Mouse (Mus musculus) heart, postnatal 14 days (tissue): Measurements from ENCODE around the gene Spata4. TPM values are rescaled to one million over a fixed set of nuclear protein-coding genes. Genes with fewer than 3 reads are reported as not detected.
A peak's percentile ranks its signal among the peaks of the same experiment; 100 is the strongest.
"Not testable (repeated sequence)": the region's sequence is repeated elsewhere in the genome, so short reads cannot be mapped to it uniquely, and the experiment has no call there.

ENCODE experiments used
- DNase-seq, 2 experiments: peaks; one replicate each; pipeline ENCODE4 v3.0.0; 2021 to 2022
- intact Hi-C: fragments of 180-260 bp; cut with DNase I; formaldehyde crosslinking; loops from one replicate; pipeline ENCODE4 v1.15.1; 2025
- long read RNA-seq, 2 experiments: library from polyadenylated mRNA; stranded (forward); transcript quantifications; one replicate each; pipeline ENCODE4 v2.0.0; 2021
- total RNA-seq, 2 experiments: library from RNA; stranded (reverse); gene quantifications; 2 replicates each; pipeline ENCODE4 v1.2.3; 2021

Gene Spata4
- total RNA-seq = not detected
- long read RNA-seq, experiment 1 = 0 reads
- long read RNA-seq, experiment 2 = 0 reads

DNA sequence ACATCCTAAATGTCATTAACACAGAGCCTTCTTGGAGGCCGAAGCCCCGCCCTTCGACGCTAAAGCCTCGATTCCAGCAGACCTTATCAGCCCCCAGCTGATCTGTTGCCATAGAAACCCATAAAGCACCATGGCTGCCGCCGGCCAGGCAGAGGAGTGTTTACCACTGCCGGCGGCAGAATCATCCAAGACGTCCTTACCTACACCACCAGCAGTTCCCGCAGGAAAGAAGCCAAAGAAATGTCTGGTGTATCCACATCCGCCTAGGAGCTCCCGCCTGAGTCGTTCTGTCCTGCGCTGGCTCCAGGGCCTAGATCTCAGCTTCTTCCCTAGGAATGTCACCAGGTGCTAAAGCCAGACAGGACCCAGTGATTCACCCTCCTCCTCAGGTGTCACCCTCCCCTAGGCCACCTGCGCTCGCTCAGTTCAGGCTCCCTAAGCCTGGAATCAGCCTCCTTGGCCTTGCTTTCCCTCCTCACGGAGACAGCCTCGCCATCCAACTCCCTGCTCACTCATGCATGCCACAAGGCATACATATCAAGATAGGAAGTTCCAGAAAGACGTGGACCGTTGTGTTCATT lies at the start of gene Spata4:
TSS of gene Spata4 (plus strand) at position 111 of the 581 bp plus-strand sequence.
- intact Hi-C loops = no loop called here
- DNase-seq = peak; percentile 9 to 27

DNA sequence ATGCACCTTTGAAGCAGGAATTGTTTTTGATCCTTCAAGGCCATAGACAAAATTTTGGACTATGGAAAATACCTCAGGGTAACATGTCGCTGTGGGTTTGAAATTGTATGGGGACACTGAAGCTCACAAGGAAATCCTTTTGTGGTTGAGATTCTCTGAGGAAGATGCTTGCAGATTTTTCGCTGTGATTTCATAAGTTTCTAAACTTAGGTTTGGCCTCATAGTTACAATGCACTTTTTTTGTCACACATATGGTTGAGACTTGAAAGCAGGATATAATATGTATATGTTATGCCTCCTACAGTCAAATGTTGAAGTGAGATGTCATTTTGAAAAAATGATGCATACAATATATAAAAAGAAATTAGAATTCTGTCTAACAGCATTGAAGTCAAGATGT lies 45.7 kb upstream of the Spata4 start:
- DNase-seq = no peak
- intact Hi-C loops = no loop called here

DNA sequence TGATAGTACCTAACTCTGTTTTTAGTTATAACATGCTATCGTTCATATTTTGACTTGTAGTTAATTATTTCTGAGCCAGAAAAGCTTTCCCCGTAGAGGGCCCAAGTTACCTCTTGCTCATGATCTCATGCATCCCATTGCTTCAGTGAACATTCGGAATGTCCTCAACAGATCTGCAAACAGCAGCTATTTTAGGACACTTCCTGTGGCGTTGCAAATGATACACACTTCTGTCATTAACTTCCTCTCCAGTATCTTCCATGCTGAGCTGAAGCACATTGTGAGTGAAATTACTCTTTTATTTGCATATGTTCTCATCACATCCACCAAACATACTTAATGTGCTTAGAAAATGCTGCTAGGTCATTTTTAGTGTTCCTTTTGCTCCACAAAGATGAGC lies 38.4 kb upstream of the Spata4 start:
- intact Hi-C loops = no loop called here
- no peak for DNase-seq

DNA sequence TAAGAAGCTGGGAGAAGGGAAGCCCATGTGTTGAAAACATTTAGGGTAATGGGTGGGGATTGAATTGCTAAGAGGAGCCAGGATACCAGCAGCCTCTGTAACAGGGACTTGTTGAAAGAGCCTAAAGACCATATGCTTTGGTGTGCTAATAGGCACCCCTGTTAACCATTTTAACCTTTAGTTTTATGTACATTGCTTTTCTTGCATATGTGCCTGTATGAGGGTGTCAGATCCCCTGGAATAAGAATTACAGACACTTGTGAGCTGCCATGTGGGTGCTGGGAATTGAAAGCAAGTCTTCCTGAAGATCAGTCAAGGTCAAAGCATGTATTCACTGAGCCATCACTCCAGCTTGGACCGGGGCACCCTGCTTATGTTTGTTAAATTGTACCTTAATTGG lies 35.4 kb upstream of the Spata4 start:
- intact Hi-C loops = no loop called here

GRCm38 (mm10) chr8:54565603-54566260 lies 34.8 kb upstream of the Spata4 start:
- no peak for DNase-seq
- intact Hi-C loops = no loop called here

More for the DNA sequence above, 35.4 kb upstream of the Spata4 start:
- no peak for DNase-seq

GRCm38 (mm10) chr8:54567168-54567567 lies 33.4 kb upstream of the Spata4 start:
- DNase-seq = no peak
- intact Hi-C loops = no loop called here

GRCm38 (mm10) chr8:54570618-54571609 lies 29.7 kb upstream of the Spata4 start:
- intact Hi-C loops = loop anchor here (5.0 kb wide), 1 partner anchor 36 kb away; no protein-coding TSS in a partner anchor
- peak in 1 of 2 experiments; percentile 34 for DNase-seq

GRCm38 (mm10) chr8:54581436-54581835 lies 19.1 kb upstream of the Spata4 start:
- no peak for DNase-seq
- intact Hi-C loops = no loop called here

DNA sequence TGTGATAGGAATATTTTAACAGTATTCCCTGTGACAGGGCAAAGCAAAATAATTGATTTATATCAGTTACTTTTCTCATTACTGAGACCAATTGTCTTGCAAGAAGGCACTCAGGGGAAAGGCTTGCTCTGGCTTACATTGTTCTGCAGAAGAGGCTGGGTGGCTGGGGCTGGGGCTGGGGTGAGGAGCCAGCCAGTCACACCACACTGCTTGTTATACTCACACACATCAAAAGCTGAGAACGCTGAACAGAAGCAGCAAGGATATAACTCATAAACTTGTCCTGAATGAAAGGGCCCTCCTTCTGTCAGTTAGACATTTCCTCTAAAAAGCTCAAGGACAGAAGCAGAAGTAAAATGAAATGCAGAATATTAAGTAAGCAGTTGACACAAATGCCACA lies 17.7 kb upstream of the Spata4 start:
- intact Hi-C loops = no loop called here
- no peak for DNase-seq

- intact Hi-C loops = no loop called here
- DNase-seq = no peak
These were observed 5.9 kb upstream of the Spata4 start for GRCm38 (mm10) chr8:54594634-54595033.

DNA sequence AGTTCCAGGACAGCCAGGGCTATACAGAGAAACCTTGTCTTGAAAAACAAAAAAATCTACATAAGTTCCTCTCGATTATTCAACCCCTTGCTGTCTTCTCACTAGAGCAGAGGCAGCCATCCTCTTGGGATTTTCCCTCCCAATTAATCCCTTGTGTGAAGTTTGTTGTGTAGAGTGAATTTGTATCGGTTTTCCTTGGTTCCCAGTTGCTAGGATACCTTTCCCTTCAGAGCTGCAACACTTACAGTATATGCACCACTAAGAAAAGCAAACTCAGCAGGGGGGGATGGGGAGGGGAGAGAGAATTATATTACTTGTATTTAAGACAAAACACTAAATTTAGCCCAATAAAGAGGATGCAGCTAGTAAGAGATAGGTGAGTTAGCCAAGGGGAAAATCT lies 4.5 kb upstream of the Spata4 start:
- no peak for DNase-seq
- intact Hi-C loops = no loop called here

DNA sequence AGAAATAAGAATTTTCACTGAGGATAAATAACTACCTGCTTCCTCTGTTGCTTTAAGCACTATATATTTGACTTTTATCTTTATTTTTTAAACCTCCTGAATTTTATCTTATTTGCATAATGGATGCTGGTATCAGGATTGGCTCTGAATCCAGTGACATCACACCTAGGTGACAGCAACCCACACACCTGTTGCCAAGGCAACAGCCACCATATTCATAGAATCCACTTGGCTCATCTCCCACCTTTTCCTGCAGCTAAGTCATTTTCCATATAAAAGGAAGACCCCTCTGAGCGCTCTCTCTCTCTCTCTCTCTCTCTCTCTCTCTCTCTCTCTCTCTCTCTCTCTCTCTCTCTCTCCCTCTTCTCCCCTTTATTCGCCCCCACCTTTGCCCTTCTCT lies 3.6 kb upstream of the Spata4 start:
- intact Hi-C loops = no loop called here
- no peak for DNase-seq

GRCm38 (mm10) chr8:54597386-54597785 lies 3.2 kb upstream of the Spata4 start:
- intact Hi-C loops = no loop called here
- no peak for DNase-seq

- DNase-seq = no peak
- intact Hi-C loops = no loop called here
These were observed 2.9 kb downstream of the Spata4 start for GRCm38 (mm10) chr8:54603440-54603839.

GRCm38 (mm10) chr8:54609336-54609735 lies 8.8 kb downstream of the Spata4 start:
- intact Hi-C loops = loop anchor here (5.0 kb wide), 1 partner anchor 37 kb away; no protein-coding TSS in a partner anchor
- peak in 1 of 2 experiments; percentile 21 for DNase-seq

- intact Hi-C loops = no loop called here
- DNase-seq = peak; percentile 16 to 52
These were observed 9.7 kb downstream of the Spata4 start for GRCm38 (mm10) chr8:54610238-54610637.

DNA sequence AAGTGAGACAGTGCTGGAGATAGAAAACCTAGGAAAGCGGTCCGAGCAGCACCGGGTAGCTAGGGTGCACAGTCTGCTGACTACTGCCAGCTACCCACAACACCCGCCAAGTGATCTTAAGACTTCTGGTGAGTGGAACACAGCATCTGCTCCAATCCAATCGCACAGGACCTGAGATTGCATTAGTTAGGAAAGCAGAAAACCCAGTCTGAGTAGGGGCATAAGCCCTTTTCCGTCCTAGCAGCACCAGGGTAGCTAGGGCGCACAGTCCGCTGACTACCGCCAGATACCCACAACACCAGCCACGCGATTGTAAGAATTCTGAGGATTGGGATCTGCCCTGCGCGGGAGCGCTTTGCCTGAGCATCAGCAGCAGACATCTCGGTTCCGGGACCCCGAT lies 16.1 kb downstream of the Spata4 start:
- DNase-seq, intact Hi-C loops: not testable (repeated sequence)

GRCm38 (mm10) chr8:54638634-54639033 lies 38.1 kb downstream of the Spata4 start:
- intact Hi-C loops = no loop called here
- no peak for DNase-seq
